Mouse (Mus musculus) kidney, embryonic 15.5 days (tissue): ENCODE results near the gene Marc2. TPM values are rescaled to one million over a fixed set of nuclear protein-coding genes. Genes with fewer than 3 reads are reported as not detected.

Experiments
- ATAC-seq: fragments of 200-750 bp; cut with Nextera tagmentation; replicated peaks from 2 replicates; pipeline ENCODE4 v1.8.0; 2017; ENCODE audit warnings: moderate TSS enrichment; ENCODE audit not compliant: low FRiP score
- H3K27ac ChIP-seq: fragments of 300-500 bp; sonication (generic); 2 replicates; pipeline ENCODE4 v1.5.1; 2015; ENCODE audit warnings: mild to moderate bottlenecking, inconsistent platforms
- H3K27me3 ChIP-seq: fragments of 300-500 bp; sonication (generic); 2 replicates; pipeline ENCODE4 v1.6.1; 2015; ENCODE audit warnings: inconsistent platforms
- H3K36me3 ChIP-seq: fragments of 300-500 bp; sonication (generic); 2 replicates; pipeline ENCODE4 v1.6.1; 2015; ENCODE audit warnings: inconsistent platforms
- H3K4me1 ChIP-seq: fragments of 300-500 bp; sonication (generic); 2 replicates; pipeline ENCODE4 v1.6.1; 2015; ENCODE audit warnings: inconsistent platforms
- H3K4me2 ChIP-seq: fragments of 300-500 bp; sonication (generic); 2 replicates; pipeline ENCODE4 v1.6.1; 2015; ENCODE audit warnings: moderate library complexity, mild to moderate bottlenecking, inconsistent platforms
- H3K4me3 ChIP-seq: fragments of 300-500 bp; sonication (generic); replicated peaks from 2 replicates; pipeline ENCODE4 v1.5.1; 2015; ENCODE audit warnings: mild to moderate bottlenecking, inconsistent platforms
- H3K9ac ChIP-seq: fragments of 300-500 bp; sonication (generic); 2 replicates; pipeline ENCODE4 v1.6.1; 2015; ENCODE audit warnings: mild to moderate bottlenecking, inconsistent platforms
- H3K9me3 ChIP-seq: fragments of 300-500 bp; sonication (generic); replicated peaks from 2 replicates; pipeline ENCODE4 v1.6.1; 2016; ENCODE audit warnings: inconsistent platforms
- WGBS: fragments of 180-500 bp; shearing (Covaris S2); methylation state at CpG from one replicate; pipeline ENCODE4 v1.1.7; 2015; ENCODE audit warnings: mixed read lengths; 5-methylcytosine and 5-hydroxymethylcytosine counted together
- microRNA counts: library from miRNA; unstranded; fragments of <30 nt; microRNA quantifications from one replicate; lab custom pipeline; 2016
- microRNA-seq: library from miRNA; unstranded; fragments of <30 nt; microRNA quantifications from one replicate; pipeline ENCODE4, GENCODE M21; 2016
- polyA plus RNA-seq: library from polyadenylated mRNA; unstranded; fragments of >200 nt; fragmentation: Nextera tagmentation; extraction: Ambion mirVana; gene quantifications from 2 replicates; pipeline ENCODE4 v1.2.1, GENCODE M21; 2015

The Marc2 gene
- polyA plus RNA-seq, 1 experiment from 2014 or later, result 196 TPM

DNA sequence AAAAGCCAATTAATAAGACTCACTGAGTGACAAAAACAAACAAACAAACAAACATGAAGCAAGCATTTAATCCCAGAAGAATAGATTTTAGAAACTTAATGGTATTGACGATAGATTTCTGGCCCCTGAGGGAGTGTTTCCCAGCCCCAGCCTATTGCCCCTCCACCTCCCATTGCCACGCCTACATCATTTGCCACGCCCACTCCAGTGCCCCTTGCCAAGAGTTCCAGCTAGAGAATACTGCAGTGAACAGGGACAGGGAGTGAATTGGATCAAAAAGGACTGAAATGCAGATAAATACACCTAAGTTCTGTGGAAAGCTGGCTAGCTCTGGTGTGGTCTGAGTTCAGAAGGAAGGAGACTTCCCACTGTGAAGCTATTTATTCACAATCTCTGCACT, 82.4 kb downstream of the Marc2 start:
- no peaks in the 10 kb centered on the region for H3K27me3 ChIP-seq
- WGBS, result 35% methylated on average over 3 of the region's 3 CpGs
- no peak for ATAC-seq
- H3K4me1 ChIP-seq, result 0 out of 2 replicates have a peak, but pooled peaks cover 6% of the 10 kb centered on the region
- no peak overlapping the region for H3K27ac ChIP-seq
- H3K9me3 ChIP-seq, result no peaks in the 10 kb centered on the region
- H3K4me2 ChIP-seq, result no peak overlapping the region
- no peak overlapping the region for H3K4me3 ChIP-seq
- no peaks in the 10 kb centered on the region for H3K36me3 ChIP-seq
- no peak overlapping the region for H3K9ac ChIP-seq

MicroRNA genes within 50 kb of the gene (microRNA counts, 519-probe panel; counts per million panel counts)
- 2,765 counts per million, percentile 68 among the panel's probes with 10 or more counts for microRNA mmu-miR-1981 (lab: Ali Mortazavi, UCI)

Small RNA genes lying within 50 kb of the gene (microRNA-seq; reads per million reads assigned to microRNA genes)
- gene Mir1981, result 54.8 reads per million, percentile 49 among the genes with 10 or more reads in this experiment

Other genes starting within 250 kb of the Marc2 start
- gene Hlx, start 113.8 kb downstream of the Marc2 start, polyA plus RNA-seq, result 16.6 and 18.5 TPM in 2 replicates
- gene Marc1, start 35.1 kb downstream of the Marc2 start, polyA plus RNA-seq, result 0.30 and 0.61 TPM in 2 replicates
- gene C130074G19Rik, start 36.8 kb upstream of the Marc2 start, polyA plus RNA-seq, result 2.3 and 2.7 TPM in 2 replicates
- 1.7 and 2.0 TPM in 2 replicates for gene Mark1, start 153.1 kb upstream of the Marc2 start, polyA plus RNA-seq